Mouse (Mus musculus) CH12.LX (cell line): ENCODE results near the gene Rock2. TPM values are rescaled to one million over a fixed set of nuclear protein-coding genes. Genes with fewer than 3 reads are reported as not detected.

Experiments
- DNase-seq: peaks from one replicate; pipeline ENCODE4 v3.0.0-alpha.2; 2013; ENCODE audit errors: extremely low read depth
- H3K27ac ChIP-seq: 2 replicates; pipeline ENCODE4 v1.5.1; 2012; ENCODE audit warnings: low read depth, mild to moderate bottlenecking, control low read depth, moderate library complexity; ENCODE audit not compliant: insufficient read depth
- H3K27me3 ChIP-seq: replicated peaks from 2 replicates; pipeline ENCODE3; 2012; ENCODE audit warnings: inconsistent platforms
- H3K36me3 ChIP-seq, 2 experiments: replicated peaks in 1 of 2; 2 replicates each; pipeline versions ENCODE3 to v1.6.1; 2012; ENCODE audit warnings: inconsistent platforms in 1 of 2, low read length in 1 of 2, mild to moderate bottlenecking in 1 of 2, mixed read lengths in 1 of 2, moderate library complexity in 1 of 2; ENCODE audit not compliant: control insufficient read depth in 1 of 2, insufficient read depth in 1 of 2
- H3K4me1 ChIP-seq, 2 experiments: 2 replicates each; pipeline ENCODE4 v1.6.1; 2012; ENCODE audit warnings: inconsistent platforms in 1 of 2, moderate library complexity in 1 of 2; ENCODE audit not compliant: insufficient read depth in 2 of 2, control insufficient read depth in 1 of 2
- H3K4me2 ChIP-seq: 2 replicates; pipeline ENCODE4 v1.6.1; 2012; ENCODE audit warnings: low read depth, mild to moderate bottlenecking, control low read depth; ENCODE audit not compliant: poor library complexity, insufficient read depth, severe bottlenecking
- H3K4me3 ChIP-seq, 3 experiments: fragments of 150-350 bp in 1 of 3; sonication (generic) in 1 of 3; replicated peaks in 1 of 3; 2 replicates each; pipeline versions ENCODE3 to v1.5.1; 2011 to 2012; ENCODE audit warnings: low read depth in 2 of 3, low read length in 2 of 3, mild to moderate bottlenecking in 2 of 3, moderate library complexity in 2 of 3, control low read depth in 1 of 3, improper control_type of control experiment in 1 of 3, inconsistent platforms in 1 of 3, mixed read lengths in 1 of 3; ENCODE audit not compliant: poor library complexity in 1 of 3
- H3K79me2 ChIP-seq: replicated peaks from 2 replicates; pipeline ENCODE4 v1.6.1; 2012; ENCODE audit warnings: mild to moderate bottlenecking, moderate library complexity; ENCODE audit not compliant: control insufficient read depth, poor library complexity, insufficient read depth, severe bottlenecking; ENCODE audit errors: extremely low read depth
- H3K9ac ChIP-seq: 2 replicates; pipeline ENCODE4 v1.6.1; 2012; ENCODE audit warnings: low read depth, mild to moderate bottlenecking, control low read depth, moderate library complexity; ENCODE audit not compliant: insufficient read depth
- H3K9me3 ChIP-seq: replicated peaks from 2 replicates; pipeline ENCODE3; 2012; ENCODE audit warnings: low read length, inconsistent platforms, mixed read lengths
- BHLHE40 ChIP-seq: IDR thresholded peaks from 2 replicates; pipeline ENCODE4 v1.6.1; 2011; ENCODE audit warnings: mild to moderate bottlenecking, low read depth, low read length, improper control_type of control experiment
- CHD1 ChIP-seq: IDR thresholded peaks from 2 replicates; pipeline ENCODE4 v1.6.1; 2012; ENCODE audit warnings: low read depth, low read length, improper control_type of control experiment, inconsistent platforms
- E2F4 ChIP-seq: IDR thresholded peaks from 2 replicates; pipeline ENCODE4 v1.6.1; 2011; ENCODE audit warnings: low read depth, low read length, improper control_type of control experiment; ENCODE audit not compliant: insufficient replicate concordance
- EP300 ChIP-seq: IDR thresholded peaks from 2 replicates; pipeline ENCODE4 v1.6.1; 2011; ENCODE audit warnings: low read length, improper control_type of control experiment
- ETS1 ChIP-seq: conservative IDR thresholded peaks from 2 replicates; pipeline ENCODE4 v1.6.1; 2012; ENCODE audit warnings: low read depth, mild to moderate bottlenecking, inconsistent platforms, low read length, improper control_type of control experiment, moderate library complexity
- IRF4 ChIP-seq: IDR thresholded peaks from 2 replicates; pipeline ENCODE4 v1.6.1; 2014; ENCODE audit warnings: low read depth, mild to moderate bottlenecking, inconsistent platforms, low read length, improper control_type of control experiment
- JUN ChIP-seq: IDR thresholded peaks from 2 replicates; pipeline ENCODE4 v1.6.1; 2011; ENCODE audit warnings: low read depth, mild to moderate bottlenecking, low read length, improper control_type of control experiment, moderate library complexity; ENCODE audit not compliant: insufficient read depth
- JUND ChIP-seq: conservative IDR thresholded peaks from 2 replicates; pipeline ENCODE4 v1.6.1; 2011; ENCODE audit warnings: low read depth, low read length, improper control_type of control experiment
- MAFK ChIP-seq: IDR thresholded peaks from 2 replicates; pipeline ENCODE4 v1.6.1; 2011; ENCODE audit warnings: low read length, improper control_type of control experiment; ENCODE audit not compliant: insufficient replicate concordance
- MAX ChIP-seq: IDR thresholded peaks from 2 replicates; pipeline ENCODE4 v1.6.1; 2011; ENCODE audit warnings: low read length, improper control_type of control experiment
- MXI1 ChIP-seq: IDR thresholded peaks from 2 replicates; pipeline ENCODE4 v1.6.1; 2011; ENCODE audit warnings: mild to moderate bottlenecking, low read depth, low read length, improper control_type of control experiment
- MYC ChIP-seq: IDR thresholded peaks from 2 replicates; pipeline ENCODE4 v1.6.1; 2011; ENCODE audit warnings: low read depth, mild to moderate bottlenecking, improper control_type of control experiment, low read length
- PAX5 ChIP-seq: IDR thresholded peaks from 2 replicates; pipeline ENCODE4 v1.6.1; 2012; ENCODE audit warnings: low read length, inconsistent platforms, mixed read lengths
- POLR2A ChIP-seq: IDR thresholded peaks from 2 replicates; pipeline ENCODE4 v1.6.1; 2011; ENCODE audit warnings: low read depth, mild to moderate bottlenecking, improper control_type of control experiment, low read length
- POLR2AphosphoS2 ChIP-seq: IDR thresholded peaks from 2 replicates; pipeline ENCODE4 v1.6.1; 2011; ENCODE audit warnings: low read depth, low read length, improper control_type of control experiment
- RAD21 ChIP-seq: IDR thresholded peaks from 2 replicates; pipeline ENCODE4 v1.6.1; 2011; ENCODE audit warnings: low read depth, mild to moderate bottlenecking, low read length, improper control_type of control experiment, moderate library complexity
- RCOR1 ChIP-seq: conservative IDR thresholded peaks from 2 replicates; pipeline ENCODE4 v1.6.1; 2012; ENCODE audit warnings: low read depth, mild to moderate bottlenecking, inconsistent platforms, low read length, improper control_type of control experiment
- SIN3A ChIP-seq: IDR thresholded peaks from 2 replicates; pipeline ENCODE4 v1.6.1; 2012; ENCODE audit warnings: low read length, improper control_type of control experiment, inconsistent platforms
- SMC3 ChIP-seq: IDR thresholded peaks from 2 replicates; pipeline ENCODE4 v1.6.1; 2011; ENCODE audit warnings: low read depth, low read length, improper control_type of control experiment
- TCF12 ChIP-seq: IDR thresholded peaks from 2 replicates; pipeline ENCODE4 v1.6.1; 2014; ENCODE audit warnings: low read depth, mild to moderate bottlenecking, inconsistent platforms, low read length, improper control_type of control experiment
- ZKSCAN1 ChIP-seq: IDR thresholded peaks from 2 replicates; pipeline ENCODE4 v1.6.1; 2012; ENCODE audit warnings: low read depth, inconsistent platforms, low read length, improper control_type of control experiment, borderline replicate concordance
- ZMIZ1 ChIP-seq: IDR thresholded peaks from 2 replicates; pipeline ENCODE4 v1.6.1; 2012; ENCODE audit warnings: low read depth, mild to moderate bottlenecking, inconsistent platforms, low read length, improper control_type of control experiment
- ZNF384 ChIP-seq: IDR thresholded peaks from 2 replicates; pipeline ENCODE4 v1.6.1; 2012; ENCODE audit warnings: low read depth, low read length, improper control_type of control experiment, inconsistent platforms
- dilution Hi-C: fragments of 300-500 bp; cut with MboI; formaldehyde crosslinking; loops from 2 replicates; pipeline ENCODE4 v1.14.3; 2020; ENCODE audit warnings: low sequenced_read_pairs; ENCODE audit not compliant: extremely low pct_unique_long_range_greater_than_20kb, extremely low pct_ligation_motif_present
- in situ Hi-C: fragments of 300-500 bp; cut with MboI; formaldehyde crosslinking; loops from 3 replicates; pipeline ENCODE4 v1.14.3; 2019; ENCODE audit warnings: low sequenced_read_pairs, low pct_ligation_motif_present, low pct_unique_long_range_greater_than_20kb, mixed read lengths
- polyA plus RNA-seq: library from polyadenylated mRNA; unstranded; fragments of >175 nt; gene quantifications from 2 replicates; pipeline ENCODE4 v1.2.1, GENCODE M21; 2012; ENCODE audit warnings: low read depth; ENCODE audit not compliant: insufficient read length
- total RNA-seq, 2 experiments: library from RNA; depleted of rRNA; stranded (reverse); fragments of 300-350 nt in 1 of 2; fragments of >200 nt in 1 of 2; gene quantifications; 2 replicates each; pipeline ENCODE4 v1.2.3; 2012 to 2014

Rock2 gene
- total and polyA plus RNA-seq, 3 experiments, result 39.1 to 49.9 (median 40.3) TPM

DNA sequence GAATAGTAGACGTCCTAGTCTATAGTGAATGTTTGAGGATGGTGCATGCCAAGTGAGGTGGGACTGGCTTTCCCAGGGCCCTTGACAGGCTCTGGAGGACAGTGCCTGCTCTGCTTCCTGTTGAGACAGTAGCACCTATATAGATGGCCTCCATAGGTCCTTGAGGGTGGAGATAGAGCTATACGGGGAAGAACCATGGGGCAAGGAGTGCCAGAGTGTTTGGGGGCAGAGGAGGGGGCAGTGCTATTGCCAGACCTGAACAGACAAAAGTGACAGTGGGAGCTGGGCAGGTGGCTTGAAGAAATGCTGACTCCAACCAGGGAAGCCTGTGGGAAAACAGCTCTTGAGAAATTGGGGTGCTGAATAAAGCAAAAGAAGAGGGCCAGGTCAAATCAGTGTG is 99.6 kb downstream of the Rock2 start:
- peaks cover 27 to 72% of the 10 kb centered on the region in 2 experiments for H3K36me3 ChIP-seq
- peaks cover 24 to 75% of the 10 kb centered on the region in 2 experiments for H3K4me1 ChIP-seq
- H3K9me3 ChIP-seq, result no peaks in the 10 kb centered on the region
- H3K4me2 ChIP-seq, result no peak overlapping the region
- H3K9ac ChIP-seq, result no peak overlapping the region
- H3K27ac ChIP-seq, result no peak overlapping the region
- dilution Hi-C loops (no loop called here), in situ Hi-C loops (no loop called here)
- TF ChIP-seq RCOR1, result no peak
- TF ChIP-seq CHD1, result no peak
- TF ChIP-seq JUN, result no peak
- TF ChIP-seq MXI1, result no peak
- no peak for TF ChIP-seq ZKSCAN1
- TF ChIP-seq BHLHE40, result no peak
- TF ChIP-seq ZNF384, result no peak
- H3K79me2 ChIP-seq, result no peaks in the 10 kb centered on the region
- no peak overlapping the region for H3K4me3 ChIP-seq
- DNase-seq, result no peak
- H3K27me3 ChIP-seq, result no peaks in the 10 kb centered on the region

GRCm38 (mm10) chr12:16996281-16996680 is 101.6 kb downstream of the Rock2 start:
- Histone ChIP-seq H3K27ac (peak overlapping the region; percentile 3; the same call in 1 of the 2 replicates), H3K36me3 (peaks cover 17 to 56% of the 10 kb centered on the region in 2 experiments), H3K79me2 (no peaks in the 10 kb centered on the region), H3K27me3 (no peaks in the 10 kb centered on the region), H3K4me2 (no peak overlapping the region), H3K9ac (no peak overlapping the region), H3K4me1 (peaks cover 31 to 78% of the 10 kb centered on the region in 2 experiments), H3K4me3 (no peak overlapping the region), H3K9me3 (no peaks in the 10 kb centered on the region)
- DNase-seq, result no peak
- in situ Hi-C loops, result no loop called here
- dilution Hi-C loops, result no loop called here
- 0 out of 2 replicates have a peak, but pooled peaks have one; percentile 23 for TF ChIP-seq POLR2A
- TF ChIP-seq BHLHE40, result no peak
- no peak for TF ChIP-seq CHD1
- TF ChIP-seq SMC3, result no peak

- DNase-seq, result peak; percentile 85
- Histone ChIP-seq H3K27me3 (no peaks in the 10 kb centered on the region), H3K9ac (no peak overlapping the region), H3K4me2 (no peak overlapping the region), H3K27ac (peak overlapping the region; percentile 30; the same call in 1 of the 2 replicates), H3K79me2 (no peaks in the 10 kb centered on the region), H3K4me1 (peaks cover 31 to 76% of the 10 kb centered on the region in 2 experiments), H3K36me3 (peaks cover 10 to 49% of the 10 kb centered on the region in 2 experiments), H3K4me3 (no peak overlapping the region), H3K9me3 (no peaks in the 10 kb centered on the region)
- in situ Hi-C loops, result no loop called here
- dilution Hi-C loops, result no loop called here
- TF ChIP-seq ZMIZ1 (peak; percentile 54; the same call in 1 of the 2 replicates), JUN (no peak), POLR2AphosphoS2 (peak; percentile 17; the same call in 1 of the 2 replicates), POLR2A (0 out of 2 replicates have a peak, but pooled peaks have one; percentile 21), MYC (0 out of 2 replicates have a peak, but pooled peaks have one; percentile 33), MXI1 (no peak), JUND (0 out of 2 replicates have a peak, but pooled peaks have one; percentile 7), SIN3A (no peak; the same call in 1 of the 2 replicates), MAX (no peak), MAFK (peak; percentile 42; the same call in 1 of the 2 replicates), IRF4 (0 out of 2 replicates have a peak, but pooled peaks have one; percentile 32), PAX5 (no peak), E2F4 (no peak), BHLHE40 (peak; percentile 93), CHD1 (no peak), ETS1 (peak; percentile 72), EP300 (peak; percentile 84), RAD21 (no peak; the same call in 1 of the 2 replicates), RCOR1 (0 out of 2 replicates have a peak, but pooled peaks have one; percentile 28), ZKSCAN1 (no peak), TCF12 (peak; percentile 93)
Measured at GRCm38 (mm10) chr12:16996886-16997462, 102.3 kb downstream of the Rock2 start.
